In the genomic region with DNA sequence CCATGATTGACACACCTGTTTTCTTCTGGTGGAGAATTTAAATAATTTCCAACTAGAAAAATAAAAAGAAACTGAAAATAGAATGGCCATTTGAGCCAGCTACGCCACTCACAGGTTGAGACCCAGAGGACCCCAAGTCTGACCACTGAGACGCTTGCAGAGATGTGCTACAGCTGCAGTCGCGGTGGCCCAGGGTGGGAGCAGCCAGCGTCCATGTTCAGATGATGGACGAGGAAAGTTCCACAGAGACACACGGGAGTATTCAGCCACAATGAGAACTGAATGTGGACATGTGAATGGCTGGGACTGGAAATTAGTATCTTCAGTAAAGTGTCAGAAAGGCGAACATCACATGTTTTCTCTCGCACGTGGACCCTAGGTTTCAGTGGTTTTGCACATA, we compare ENCODE assay signal across 16 mouse cellular contexts.
"Had no signal": no experiment of that assay in that cellular context is flagged by ENCODE, and none has a peak within 500 bp of the region (broad histone marks: within the 10 kb centered on the region; RNA-seq: fewer than 3 reads in every experiment).

No protein-coding gene starts in this region.

- H3K9ac ChIP-seq: neural tube, embryonic 13.5 days; neural tube, embryonic 15.5 days; stomach, embryonic 15.5 days had no signal

- H3K36me3 ChIP-seq: neural tube, embryonic 13.5 days; neural tube, embryonic 15.5 days; stomach, embryonic 15.5 days had no signal

- H3K27ac ChIP-seq: neural tube, embryonic 13.5 days; neural tube, embryonic 15.5 days; stomach, embryonic 15.5 days; stomach, postnatal 0 days had no signal

- H3K4me3 ChIP-seq: neural tube, embryonic 13.5 days; neural tube, embryonic 15.5 days; stomach, embryonic 15.5 days had no signal

- H3K27me3 ChIP-seq: neural tube, embryonic 13.5 days; neural tube, embryonic 15.5 days; stomach, embryonic 15.5 days had no signal

- H3K4me2 ChIP-seq: neural tube, embryonic 13.5 days; neural tube, embryonic 15.5 days; stomach, embryonic 15.5 days had no signal

- H3K4me1 ChIP-seq: neural tube, embryonic 13.5 days; neural tube, embryonic 15.5 days; stomach, embryonic 15.5 days had no signal

- H3K9me3 ChIP-seq: neural tube, embryonic 13.5 days; neural tube, embryonic 15.5 days; stomach, embryonic 15.5 days had no signal

- DNase-seq: retina, postnatal 1 day; right cerebral cortex, adult 18-20 months; right cerebral cortex, postnatal 14 days; right cerebral cortex, postnatal 25 days; right cerebral cortex, postnatal 4 days; spleen, adult 18-20 months; thymus, adult 18-20 months; thymus, adult 2 months; thymus, postnatal 14 days; thymus, postnatal 25 days; thymus, postnatal 36 days; thymus, postnatal 4 days had no signal
